Mouse (Mus musculus) urinary bladder, postnatal 4 days (tissue): ENCODE results near the gene Akap11.

ENCODE experiments used
- DNase-seq, 2 experiments: peaks; one replicate each; pipeline ENCODE4 v3.0.0; 2021 to 2022; ENCODE audit warnings: low spot score in 2 of 2

Akap11 gene

DNA sequence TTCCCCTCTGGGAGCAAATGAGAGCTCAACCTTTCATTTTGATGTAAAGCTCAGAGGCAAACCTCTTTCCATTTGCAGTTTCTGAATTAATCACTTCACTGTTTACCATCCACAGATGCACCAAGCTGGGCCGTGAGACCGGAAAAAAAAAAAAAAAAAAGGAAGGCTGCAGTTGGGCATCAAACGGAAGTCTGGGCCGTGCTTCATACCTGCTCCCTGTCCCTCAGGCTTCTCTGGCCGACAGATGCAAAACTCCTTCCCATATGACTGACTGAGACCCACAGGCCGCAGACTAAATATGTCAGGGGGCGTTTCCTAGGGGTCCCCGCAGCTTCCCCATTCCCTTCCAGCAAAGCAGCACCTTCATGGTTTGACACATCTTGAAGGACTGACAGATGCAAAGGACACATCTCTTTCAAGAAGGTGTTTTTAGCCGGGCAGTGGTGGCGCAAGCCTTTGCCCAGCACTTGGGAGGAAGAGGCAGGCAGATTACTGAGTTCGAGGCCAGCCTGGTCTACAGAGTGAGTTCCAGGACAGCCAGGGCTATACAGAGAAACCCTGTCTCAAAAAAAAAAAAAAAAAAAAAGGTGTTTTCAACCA is 87.7 kb downstream of the Akap11 start:
- no peak for DNase-seq

DNA sequence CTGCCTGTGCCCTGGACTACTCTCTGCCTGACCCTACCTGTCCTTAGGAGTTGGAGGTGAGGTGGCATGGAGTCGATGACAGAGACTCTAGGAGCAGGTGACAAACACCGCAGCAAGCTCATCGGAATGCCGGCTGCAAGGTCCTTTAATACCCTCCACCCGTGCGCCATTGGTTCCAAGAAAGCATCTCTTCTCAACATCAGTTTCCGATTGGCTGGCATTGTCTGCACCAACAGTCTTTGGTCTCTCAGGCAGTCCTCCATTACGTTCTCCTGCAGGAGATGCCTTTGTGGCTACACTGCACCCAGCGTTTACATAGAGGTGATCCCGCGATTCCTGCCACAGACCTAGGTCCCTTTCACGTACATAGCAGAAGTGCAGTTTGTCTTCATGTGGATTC is 88.6 kb downstream of the Akap11 start:
- DNase-seq: no peak

DNA sequence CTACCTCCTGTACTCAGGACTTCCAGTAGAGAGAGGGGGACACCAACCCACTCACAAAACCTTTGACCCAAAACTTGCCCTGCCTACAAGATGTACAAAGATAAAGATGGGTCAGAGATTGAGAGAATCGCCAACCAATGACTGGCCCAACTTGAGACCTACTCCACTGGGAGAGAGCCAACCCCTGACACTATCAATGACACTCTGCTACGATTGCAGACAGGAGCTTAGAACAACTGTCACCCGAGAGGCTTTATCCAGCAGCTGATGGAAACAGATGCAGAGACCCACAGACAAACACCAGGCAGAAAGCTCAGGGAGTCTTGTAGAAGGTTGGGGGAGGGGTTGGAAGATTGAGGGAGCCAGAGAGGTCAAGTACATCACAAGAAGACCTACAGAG is 89.1 kb downstream of the Akap11 start:
- no peak for DNase-seq
